Mouse (Mus musculus) midbrain, embryonic 12.5 days (tissue): ENCODE results near the gene Cfap74. TPM values are rescaled to one million over a fixed set of nuclear protein-coding genes. Genes with fewer than 3 reads are reported as not detected.
"Not testable (repeated sequence)": the region's sequence is repeated elsewhere in the genome, so short reads cannot be mapped to it uniquely, and the experiment has no call there.

Experiments used
- ATAC-seq: fragments of 200-750 bp; cut with Nextera tagmentation; 2 replicates; pipeline ENCODE4 v1.8.0; 2017; ENCODE audit warnings: low read depth, moderate TSS enrichment, moderate library complexity; ENCODE audit not compliant: low FRiP score
- H3K27ac ChIP-seq: fragments of 300-500 bp; sonication (generic); replicated peaks from 2 replicates; pipeline ENCODE4 v1.5.1; 2016; ENCODE audit warnings: mild to moderate bottlenecking
- H3K27me3 ChIP-seq: fragments of 300-500 bp; sonication (generic); 2 replicates; pipeline ENCODE4 v1.6.1; 2016; ENCODE audit warnings: mild to moderate bottlenecking
- H3K36me3 ChIP-seq: fragments of 300-500 bp; sonication (generic); 2 replicates; pipeline ENCODE4 v1.6.1; 2016
- H3K4me1 ChIP-seq: fragments of 300-500 bp; sonication (generic); 2 replicates; pipeline ENCODE4 v1.6.1; 2016
- H3K4me2 ChIP-seq: fragments of 300-500 bp; sonication (generic); replicated peaks from 2 replicates; pipeline ENCODE4 v1.6.1; 2016; ENCODE audit warnings: mild to moderate bottlenecking, moderate library complexity
- H3K4me3 ChIP-seq: fragments of 300-500 bp; sonication (generic); 2 replicates; pipeline ENCODE4 v1.5.1; 2016; ENCODE audit warnings: mild to moderate bottlenecking
- H3K9ac ChIP-seq: fragments of 300-500 bp; sonication (generic); replicated peaks from 2 replicates; pipeline ENCODE4 v1.6.1; 2016; ENCODE audit warnings: mild to moderate bottlenecking, moderate library complexity
- H3K9me3 ChIP-seq: fragments of 300-500 bp; sonication (generic); 2 replicates; pipeline ENCODE4 v1.6.1; 2016; ENCODE audit warnings: mild to moderate bottlenecking
- WGBS: fragments of 180-500 bp; shearing (Covaris S2); methylation state at CpG from one replicate; pipeline ENCODE4 v1.1.7; 2016; 5-methylcytosine and 5-hydroxymethylcytosine counted together
- polyA plus RNA-seq: library from polyadenylated mRNA; unstranded; fragments of >200 nt; fragmentation: Nextera tagmentation; extraction: Ambion mirVana; gene quantifications from 2 replicates; pipeline ENCODE4 v1.2.1, GENCODE M21; 2016

Gene Cfap74
- polyA plus RNA-seq, 1 experiment from 2014 or later = 5.6 TPM

GRCm38 (mm10) chr4:155471406-155471805, 62.4 kb downstream of the Cfap74 start:
- no peak for ATAC-seq
- Histone ChIP-seq H3K36me3 (no peaks in the 10 kb centered on the region), H3K4me2 (no peak overlapping the region), H3K27me3 (peaks cover 20% of the 10 kb centered on the region), H3K4me3 (no peak overlapping the region), H3K9ac (no peak overlapping the region), H3K4me1 (peaks cover 10% of the 10 kb centered on the region; the same call in 1 of the 2 replicates), H3K9me3 (no peaks in the 10 kb centered on the region), H3K27ac (no peak overlapping the region)
- 90% methylated on average over 7 of the region's 7 CpGs for WGBS

DNA sequence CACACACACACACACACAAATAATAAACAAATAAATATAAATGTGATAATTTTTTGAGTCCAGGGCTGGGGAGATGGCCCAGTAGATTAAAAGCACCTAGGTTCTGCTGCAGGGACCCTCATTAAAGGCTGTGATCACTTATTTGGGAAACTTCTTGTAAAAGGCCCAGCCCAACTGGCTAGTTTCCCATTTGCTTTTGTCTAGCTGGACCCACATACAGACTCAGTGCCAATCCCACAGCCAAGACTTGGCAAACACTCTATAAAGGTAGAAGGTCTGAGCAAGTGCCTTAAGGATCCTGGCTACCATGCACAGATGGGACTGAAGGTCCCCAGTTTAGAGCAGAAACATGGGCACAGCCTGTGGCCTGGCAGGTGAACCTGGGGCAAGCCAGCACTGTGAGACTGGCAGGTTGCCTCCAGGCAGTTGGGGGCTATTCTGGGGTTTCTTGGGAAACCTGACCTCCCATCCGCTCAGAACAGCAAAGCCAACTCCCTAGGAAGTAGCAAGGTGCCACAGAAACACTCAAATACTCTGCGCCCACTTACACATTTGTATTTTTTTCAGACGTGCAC, 63.8 kb downstream of the Cfap74 start:
- Histone ChIP-seq H3K36me3 (no peaks in the 10 kb centered on the region), H3K4me2 (no peak overlapping the region), H3K4me1 (peaks cover 10% of the 10 kb centered on the region; the same call in 1 of the 2 replicates), H3K27me3 (peaks cover 15% of the 10 kb centered on the region), H3K4me3 (no peak overlapping the region), H3K9me3 (no peaks in the 10 kb centered on the region), H3K9ac (no peak overlapping the region), H3K27ac (no peak overlapping the region)
- 82% methylated on average over 3 of the region's 3 CpGs for WGBS
- no peak for ATAC-seq

GRCm38 (mm10) chr4:155473319-155473718, 64.3 kb downstream of the Cfap74 start:
- H3K4me3 ChIP-seq = no peak overlapping the region
- ATAC-seq = no peak
- peaks cover 16% of the 10 kb centered on the region for H3K27me3 ChIP-seq
- H3K4me1 ChIP-seq = peaks cover 10% of the 10 kb centered on the region; the same call in 1 of the 2 replicates
- H3K9ac ChIP-seq = no peak overlapping the region
- H3K9me3 ChIP-seq = no peaks in the 10 kb centered on the region
- H3K36me3 ChIP-seq = no peaks in the 10 kb centered on the region
- H3K27ac ChIP-seq = no peak overlapping the region
- 65% methylated on average over 5 of the region's 5 CpGs for WGBS
- no peak overlapping the region for H3K4me2 ChIP-seq

DNA sequence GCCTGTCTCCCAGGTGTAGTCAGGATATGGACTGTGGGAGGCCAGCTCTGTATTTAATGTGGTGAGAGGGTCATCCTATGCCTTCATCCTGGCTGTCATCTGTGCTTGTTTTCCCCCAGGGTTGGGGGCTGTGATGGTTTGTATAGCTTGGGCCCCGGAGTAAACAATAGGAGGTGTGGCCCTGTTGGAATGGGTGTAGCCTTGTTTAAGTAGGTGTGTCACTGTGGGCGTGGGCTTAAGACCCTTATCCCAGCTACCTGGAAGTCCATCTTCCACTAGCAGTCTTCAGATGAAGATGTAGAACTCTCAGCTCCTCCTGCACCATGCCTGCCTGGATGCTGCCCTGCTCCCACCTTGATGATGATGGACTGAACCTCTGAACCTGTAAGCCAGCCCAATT, 64.8 kb downstream of the Cfap74 start:
- not testable (repeated sequence) for H3K4me3 ChIP-seq, H3K9me3 ChIP-seq, H3K4me2 ChIP-seq, H3K27ac ChIP-seq, ATAC-seq, H3K36me3 ChIP-seq, H3K9ac ChIP-seq
- peaks cover 10% of the 10 kb centered on the region; the same call in 1 of the 2 replicates for H3K4me1 ChIP-seq
- WGBS = 45% methylated on average over 2 of the region's 2 CpGs
- peaks cover 16% of the 10 kb centered on the region for H3K27me3 ChIP-seq

DNA sequence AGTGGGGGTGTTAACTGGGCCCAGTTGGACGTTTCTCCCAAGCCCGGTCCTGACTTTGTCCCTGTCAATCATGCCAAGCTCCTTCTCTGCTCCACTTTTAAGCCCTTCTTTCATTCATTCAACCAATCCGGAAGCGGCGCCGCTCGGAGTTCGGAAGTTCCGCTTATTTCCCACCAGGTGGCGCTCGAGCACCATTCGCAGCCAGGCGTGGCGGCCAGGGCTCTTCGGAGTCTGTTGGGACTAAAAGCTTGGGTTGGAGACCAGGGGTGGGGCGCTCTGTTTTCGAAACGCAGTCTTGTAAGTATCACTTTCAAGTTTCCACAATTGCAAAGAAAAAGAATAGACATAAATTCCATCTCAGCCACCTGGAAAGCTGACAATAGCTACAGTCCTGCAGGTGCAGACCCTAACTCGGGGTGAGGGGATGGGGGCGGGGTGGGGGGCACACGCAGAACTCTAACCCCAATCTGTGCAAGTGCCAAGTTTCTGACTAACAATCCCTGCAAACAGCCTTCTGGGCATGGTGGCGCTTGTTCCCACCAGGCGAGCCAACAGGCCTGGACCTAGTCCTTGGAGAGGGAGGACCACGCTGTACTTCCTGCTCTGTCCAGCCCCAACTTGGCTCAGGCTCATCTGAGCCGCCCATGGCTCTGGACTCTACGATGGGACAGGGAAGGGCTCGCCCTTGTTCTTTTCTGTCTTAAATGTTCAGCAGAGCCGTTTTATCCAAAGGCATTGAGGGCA, 72.6 kb downstream of the Cfap74 start:
- Histone ChIP-seq H3K27me3 (peaks cover 3% of the 10 kb centered on the region; the same call in 1 of the 2 replicates), H3K27ac (no peak overlapping the region), H3K9ac (no peak overlapping the region), H3K4me2 (peak overlapping the region; percentile 38), H3K4me1 (no peaks in the 10 kb centered on the region), H3K4me3 (no peak overlapping the region), H3K9me3 (no peaks in the 10 kb centered on the region), H3K36me3 (no peaks in the 10 kb centered on the region)
- WGBS = 25% methylated on average over 28 of the region's 28 CpGs
- ATAC-seq = peak; percentile 60; the same call in 1 of the 2 replicates

DNA sequence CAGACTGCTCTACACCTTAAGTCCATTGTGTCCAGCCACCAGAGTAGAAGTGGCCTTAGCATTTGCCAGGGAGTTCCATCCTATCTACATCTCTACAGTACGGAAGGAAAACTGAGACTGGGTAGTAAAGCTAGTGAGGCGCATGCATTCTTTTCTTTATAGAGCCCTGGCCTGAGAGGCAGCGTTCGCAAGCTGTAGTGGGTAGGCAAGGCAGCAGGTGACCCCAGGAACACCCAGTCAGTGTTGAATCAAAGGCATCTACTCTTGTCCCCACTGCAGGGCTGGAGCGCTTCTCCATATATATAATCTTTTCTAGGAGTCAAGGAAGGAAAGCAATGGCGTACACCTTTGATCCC, 73.1 kb downstream of the Cfap74 start:
- 94% methylated on average over 6 of the region's 6 CpGs for WGBS
- H3K4me2 ChIP-seq = no peak overlapping the region
- no peaks in the 10 kb centered on the region for H3K4me1 ChIP-seq
- no peak overlapping the region for H3K9ac ChIP-seq
- ATAC-seq = no peak
- H3K4me3 ChIP-seq = no peak overlapping the region
- H3K36me3 ChIP-seq = no peaks in the 10 kb centered on the region
- no peak overlapping the region for H3K27ac ChIP-seq
- peaks cover 3% of the 10 kb centered on the region; the same call in 1 of the 2 replicates for H3K27me3 ChIP-seq
- H3K9me3 ChIP-seq = no peaks in the 10 kb centered on the region

GRCm38 (mm10) chr4:155482733-155483540, 73.9 kb downstream of the Cfap74 start:
- H3K9me3 ChIP-seq = no peaks in the 10 kb centered on the region
- 58% methylated on average over 8 of the region's 8 CpGs for WGBS
- H3K9ac ChIP-seq = peak overlapping the region; percentile 20; the same call in 1 of the 2 replicates
- H3K36me3 ChIP-seq = no peaks in the 10 kb centered on the region
- H3K27ac ChIP-seq = no peak overlapping the region
- H3K4me1 ChIP-seq = peaks cover 4% of the 10 kb centered on the region; the same call in 1 of the 2 replicates
- no peak for ATAC-seq
- H3K4me2 ChIP-seq = no peak overlapping the region
- peaks cover 1% of the 10 kb centered on the region; the same call in 1 of the 2 replicates for H3K27me3 ChIP-seq
- H3K4me3 ChIP-seq = no peak overlapping the region

DNA sequence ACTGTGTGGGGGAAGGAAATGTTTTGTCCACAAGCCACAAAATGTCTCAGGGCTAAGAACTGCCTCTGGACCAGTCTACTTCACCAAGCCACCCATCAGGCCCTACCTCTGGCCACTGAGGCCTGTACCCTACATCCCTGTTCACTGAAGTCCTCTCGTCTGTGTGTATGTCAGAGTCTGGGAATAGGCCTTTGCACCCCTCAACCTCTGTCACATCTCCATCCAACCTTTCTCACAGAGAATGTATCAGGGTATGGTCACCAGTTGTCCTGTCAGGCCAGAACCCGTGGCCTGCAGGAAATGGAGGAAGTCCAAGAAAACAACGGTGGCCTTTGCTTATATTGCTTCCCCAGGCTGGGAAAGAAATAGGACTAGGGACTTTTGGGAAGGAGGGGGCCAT, 76.5 kb downstream of the Cfap74 start:
- Histone ChIP-seq H3K36me3 (no peaks in the 10 kb centered on the region), H3K27ac (no peak overlapping the region), H3K27me3 (no peaks in the 10 kb centered on the region), H3K4me2 (no peak overlapping the region), H3K4me3 (no peak overlapping the region), H3K4me1 (peaks cover 15% of the 10 kb centered on the region), H3K9ac (no peak overlapping the region), H3K9me3 (no peaks in the 10 kb centered on the region)
- WGBS = 79% methylated on average over 3 of the region's 3 CpGs
- no peak for ATAC-seq

- WGBS = 48% methylated on average over 3 of the region's 3 CpGs
- no peak for ATAC-seq
- H3K9me3 ChIP-seq = no peaks in the 10 kb centered on the region
- no peaks in the 10 kb centered on the region for H3K27me3 ChIP-seq
- H3K9ac ChIP-seq = 0 out of 2 replicates have a peak overlapping the region, but pooled peaks have one; percentile 28
- no peak overlapping the region for H3K4me3 ChIP-seq
- no peak overlapping the region for H3K4me2 ChIP-seq
- peaks cover 19% of the 10 kb centered on the region for H3K4me1 ChIP-seq
- H3K27ac ChIP-seq = 0 out of 2 replicates have a peak overlapping the region, but pooled peaks have one; percentile 15
- H3K36me3 ChIP-seq = no peaks in the 10 kb centered on the region
Measured at GRCm38 (mm10) chr4:155487746-155488145, 78.8 kb downstream of the Cfap74 start.

GRCm38 (mm10) chr4:155488232-155489025, 79.4 kb downstream of the Cfap74 start:
- no peak for ATAC-seq
- Histone ChIP-seq H3K4me2 (no peak overlapping the region), H3K9ac (no peak overlapping the region; the same call in 1 of the 2 replicates), H3K36me3 (no peaks in the 10 kb centered on the region), H3K27ac (0 out of 2 replicates have a peak overlapping the region, but pooled peaks have one; percentile 30), H3K4me3 (no peak overlapping the region), H3K9me3 (no peaks in the 10 kb centered on the region), H3K4me1 (peaks cover 24% of the 10 kb centered on the region), H3K27me3 (no peaks in the 10 kb centered on the region)
- WGBS = 82% methylated on average over 8 of the region's 8 CpGs
